Mouse (Mus musculus): ENCODE measurements around the gene Faap24. TPM values are rescaled to one million over a fixed set of nuclear protein-coding genes. Genes with fewer than 3 reads are reported as not detected.

The Faap24 gene
- polyA plus RNA-seq, 1 experiment: 4.8 TPM

DNA sequence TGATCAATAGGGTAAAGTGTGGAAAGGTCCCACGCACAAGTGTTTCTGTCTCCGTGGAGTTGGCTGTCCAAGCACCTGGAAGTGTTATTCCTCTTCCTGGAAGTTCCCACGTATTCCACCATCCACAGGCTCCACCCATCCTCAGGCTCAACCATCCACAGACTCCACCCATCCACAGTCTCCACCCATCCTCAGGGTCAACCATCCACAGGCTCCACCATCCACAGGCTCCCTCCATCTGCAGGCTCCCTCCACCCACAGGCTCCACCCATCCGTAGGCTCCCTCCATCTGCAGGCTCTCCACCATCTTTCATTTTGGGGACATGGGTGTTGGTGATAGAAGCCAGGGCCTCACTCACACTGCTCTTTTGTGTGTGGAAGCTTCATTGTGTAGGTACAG lies 4.5 kb upstream of the Faap24 start:
- no peak overlapping the region for H3K27ac ChIP-seq (ENCODE audit: insufficient read depth, low read depth, low read length)
- no peak for TF ChIP-seq POLR2A (IDR thresholded peaks at IDR 0.05; ENCODE audit: low read depth, low read length)
- TF ChIP-seq CTCF (conservative IDR thresholded peaks at IDR 0.05; ENCODE audit: insufficient read depth, insufficient read length, low read depth, low read length): no peak
- no peak for DNase-seq
- 84% methylated on average over 4 of the region's 4 CpGs for whole genome bisulfite sequencing
- H3K4me1 ChIP-seq (ENCODE audit: control insufficient read depth, insufficient read depth, low read length): peaks cover 2% of the 10 kb centered on the region; the same call in 1 of the 2 replicates
- H3K4me3 ChIP-seq (ENCODE audit: insufficient read depth, low read depth, low read length): no peak overlapping the region
- no peaks in the 10 kb centered on the region for H3K27me3 ChIP-seq (replicated peaks; ENCODE audit: control insufficient read depth, insufficient read depth, low read length)
- no peaks in the 10 kb centered on the region for H3K36me3 ChIP-seq (ENCODE audit: control insufficient read depth, insufficient read depth, low read length)

DNA sequence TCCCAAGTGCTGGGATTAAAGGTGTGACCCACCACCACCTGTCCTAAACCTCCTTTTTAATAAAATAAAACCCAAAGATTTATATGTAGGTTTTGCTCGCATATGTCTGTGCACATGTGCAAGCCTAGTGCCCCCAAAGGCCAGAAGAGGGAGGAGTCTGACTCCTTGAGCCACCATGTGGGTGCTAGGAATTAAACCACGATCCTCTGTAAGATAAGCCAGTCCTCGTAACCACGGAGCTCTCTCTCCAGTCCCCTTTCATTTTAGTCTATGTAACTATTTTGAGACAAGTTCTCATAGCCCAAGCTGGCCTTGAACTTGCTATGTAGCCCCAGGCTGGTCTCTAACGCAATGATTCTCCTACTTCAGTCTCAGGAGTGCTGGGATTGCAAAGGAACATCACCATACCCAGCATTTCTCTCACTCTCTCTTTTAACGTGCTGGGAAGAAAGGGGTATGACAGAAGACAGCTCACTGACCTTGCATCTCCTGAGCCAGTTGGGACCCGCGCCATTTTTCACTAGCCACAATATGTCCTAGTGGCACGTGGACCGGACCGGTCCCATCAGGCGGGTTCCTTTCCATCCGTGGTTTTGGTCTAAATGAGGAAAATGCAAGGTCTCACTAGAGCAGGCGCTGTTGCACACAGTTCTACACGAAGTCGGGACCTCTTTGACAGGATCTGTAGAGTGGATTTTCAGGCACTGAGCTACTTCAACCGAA lies 741 bp downstream of the Faap24 start:
- TF ChIP-seq CTCF (conservative IDR thresholded peaks at IDR 0.05; ENCODE audit: insufficient read depth, insufficient read length, low read depth, low read length): no peak
- no peak for TF ChIP-seq POLR2A (IDR thresholded peaks at IDR 0.05; ENCODE audit: low read depth, low read length)
- DNase-seq: peak; percentile 14
- 12% methylated on average over 17 of the region's 17 CpGs for WGBS
- no peak overlapping the region for H3K27ac ChIP-seq (ENCODE audit: insufficient read depth, low read depth, low read length)
- H3K4me1 ChIP-seq (ENCODE audit: control insufficient read depth, insufficient read depth, low read length): peaks cover 2% of the 10 kb centered on the region; the same call in 1 of the 2 replicates
- peaks cover 1% of the 10 kb centered on the region; the same call in 1 of the 2 replicates for H3K36me3 ChIP-seq (ENCODE audit: control insufficient read depth, insufficient read depth, low read length)
- H3K4me3 ChIP-seq (ENCODE audit: insufficient read depth, low read depth, low read length): peak overlapping the region; percentile 75
- H3K27me3 ChIP-seq (replicated peaks; ENCODE audit: control insufficient read depth, insufficient read depth, low read length): no peaks in the 10 kb centered on the region

DNA sequence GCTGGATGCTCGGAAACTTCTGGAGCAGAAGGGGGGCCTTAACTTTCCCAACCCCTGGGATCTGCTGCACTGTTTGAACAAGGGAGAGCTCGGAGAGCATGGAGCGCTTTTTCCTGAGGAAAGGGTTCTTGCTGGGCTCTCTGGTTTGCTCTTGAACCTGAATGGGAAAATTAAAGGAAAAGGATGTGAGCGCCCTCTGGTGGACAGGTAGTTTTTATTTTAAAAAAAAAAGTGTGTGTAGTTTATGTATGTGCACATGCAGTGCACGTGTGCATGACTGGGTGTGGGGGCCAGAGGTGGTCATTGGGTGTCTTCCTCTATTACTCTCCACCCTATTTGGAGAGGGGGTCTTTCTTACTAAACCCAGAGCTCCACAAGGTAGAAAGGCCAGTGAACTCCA lies 3.7 kb downstream of the Faap24 start:
- Histone ChIP-seq H3K4me3 (ENCODE audit: insufficient read depth, low read depth, low read length) (no peak overlapping the region), H3K27ac (ENCODE audit: insufficient read depth, low read depth, low read length) (no peak overlapping the region), H3K27me3 (replicated peaks; ENCODE audit: control insufficient read depth, insufficient read depth, low read length) (no peaks in the 10 kb centered on the region), H3K4me1 (ENCODE audit: control insufficient read depth, insufficient read depth, low read length) (peaks cover 2% of the 10 kb centered on the region; the same call in 1 of the 2 replicates), H3K36me3 (ENCODE audit: control insufficient read depth, insufficient read depth, low read length) (peaks cover 1% of the 10 kb centered on the region; the same call in 1 of the 2 replicates)
- WGBS: 52% methylated on average over 5 of the region's 5 CpGs
- TF ChIP-seq POLR2A (IDR thresholded peaks at IDR 0.05; ENCODE audit: low read depth, low read length) (no peak), CTCF (conservative IDR thresholded peaks at IDR 0.05; ENCODE audit: insufficient read depth, insufficient read length, low read depth, low read length) (0 out of 2 replicates have a peak, but pooled peaks have one; percentile 7)
- DNase-seq: peak; percentile 73

DNA sequence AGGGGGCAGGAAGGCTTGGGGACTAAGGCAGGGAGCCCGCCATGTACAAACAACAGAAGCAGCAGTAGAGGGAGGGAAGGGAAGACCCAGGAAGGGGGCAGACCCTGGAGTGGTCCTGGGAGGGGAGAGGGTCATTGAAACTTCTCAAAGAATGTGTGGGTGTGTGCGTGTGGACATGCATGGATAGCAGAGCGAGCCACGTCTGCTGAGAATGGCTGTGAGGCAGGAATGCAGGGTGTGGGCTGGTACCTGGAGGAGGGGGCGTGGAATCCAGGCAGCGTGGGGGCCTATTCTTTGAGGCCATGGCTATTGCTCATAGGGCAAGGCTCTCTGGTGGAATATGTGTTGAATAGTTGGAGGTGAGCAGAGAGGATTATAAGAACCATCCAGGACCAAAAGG lies 7.9 kb downstream of the Faap24 start:
- H3K4me3 ChIP-seq (ENCODE audit: insufficient read depth, low read depth, low read length): no peak overlapping the region
- H3K27ac ChIP-seq (ENCODE audit: insufficient read depth, low read depth, low read length): 0 out of 2 replicates have a peak overlapping the region, but pooled peaks have one; percentile 7
- peaks cover 1% of the 10 kb centered on the region; the same call in 1 of the 2 replicates for H3K36me3 ChIP-seq (ENCODE audit: control insufficient read depth, insufficient read depth, low read length)
- no peaks in the 10 kb centered on the region for H3K4me1 ChIP-seq (ENCODE audit: control insufficient read depth, insufficient read depth, low read length)
- 57% methylated on average over 6 of the region's 6 CpGs for WGBS
- DNase-seq: no peak
- TF ChIP-seq POLR2A (IDR thresholded peaks at IDR 0.05; ENCODE audit: low read depth, low read length): no peak
- no peak for TF ChIP-seq CTCF (conservative IDR thresholded peaks at IDR 0.05; ENCODE audit: insufficient read depth, insufficient read length, low read depth, low read length)
- no peaks in the 10 kb centered on the region for H3K27me3 ChIP-seq (replicated peaks; ENCODE audit: control insufficient read depth, insufficient read depth, low read length)

DNA sequence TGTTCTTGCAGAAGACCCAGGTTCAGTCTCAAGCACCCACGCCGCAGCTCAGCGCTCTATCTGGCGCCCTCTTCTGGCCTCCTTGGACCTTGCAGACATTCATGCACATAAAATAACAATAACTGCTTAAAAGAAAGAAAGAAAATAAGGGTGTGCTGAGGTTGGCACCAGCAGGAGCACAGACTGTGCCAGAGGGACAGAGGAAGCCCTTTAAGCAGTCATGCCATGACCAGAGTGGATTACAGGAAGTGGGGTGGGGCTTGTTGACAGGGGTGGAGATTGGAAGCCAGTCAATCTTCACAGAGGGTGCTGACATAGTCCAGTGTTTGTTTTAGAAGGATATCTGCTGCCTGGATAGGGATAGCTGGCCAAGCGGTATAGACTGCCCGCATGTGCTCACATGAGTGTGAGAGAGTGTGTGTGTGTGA lies 10.1 kb downstream of the Faap24 start:
- no peak overlapping the region for H3K4me3 ChIP-seq (ENCODE audit: insufficient read depth, low read depth, low read length)
- H3K27me3 ChIP-seq (replicated peaks; ENCODE audit: control insufficient read depth, insufficient read depth, low read length): no peaks in the 10 kb centered on the region
- H3K36me3 ChIP-seq (ENCODE audit: control insufficient read depth, insufficient read depth, low read length): no peaks in the 10 kb centered on the region
- DNase-seq: peak; percentile 60
- WGBS: 65% methylated on average over 6 of the region's 6 CpGs
- no peaks in the 10 kb centered on the region for H3K4me1 ChIP-seq (ENCODE audit: control insufficient read depth, insufficient read depth, low read length)
- H3K27ac ChIP-seq (ENCODE audit: insufficient read depth, low read depth, low read length): peak overlapping the region; percentile 82
- TF ChIP-seq POLR2A (IDR thresholded peaks at IDR 0.05; ENCODE audit: low read depth, low read length) (no peak), CTCF (conservative IDR thresholded peaks at IDR 0.05; ENCODE audit: insufficient read depth, insufficient read length, low read depth, low read length) (peak; percentile 52)

DNA sequence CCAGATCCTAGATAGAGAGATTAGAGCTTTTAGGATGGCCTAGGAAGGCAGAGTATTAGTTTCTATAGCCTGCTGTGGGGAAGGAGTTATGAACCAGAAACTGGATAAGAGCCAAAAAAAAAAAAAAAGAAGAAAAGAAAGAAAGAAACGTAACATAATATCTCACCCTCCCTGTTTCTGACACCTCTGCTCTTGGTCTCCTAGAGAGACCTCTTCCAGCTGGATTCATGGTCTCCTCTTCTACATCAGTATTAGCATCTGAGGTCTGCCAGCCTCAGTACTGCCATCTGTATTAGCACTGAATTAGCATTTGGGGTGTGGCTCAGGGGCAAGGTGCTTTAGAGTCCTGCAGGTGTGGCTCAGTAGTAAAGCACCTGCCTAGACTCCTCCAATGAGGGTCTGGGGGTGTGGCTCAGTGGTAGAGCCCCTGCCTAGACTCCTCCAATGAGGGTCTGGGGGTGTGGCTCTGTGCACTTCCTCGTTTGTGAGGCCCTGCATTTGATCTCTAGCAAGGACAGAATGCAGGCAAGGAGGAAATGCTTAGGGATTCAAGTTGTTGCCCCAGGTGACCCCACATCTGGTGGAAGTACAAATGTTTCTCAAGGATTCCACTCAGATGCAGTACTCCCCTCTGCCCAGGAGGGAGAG lies 13.8 kb downstream of the Faap24 start:
- WGBS: 30% methylated on average over 2 of the region's 2 CpGs
- TF ChIP-seq CTCF (conservative IDR thresholded peaks at IDR 0.05; ENCODE audit: insufficient read depth, insufficient read length, low read depth, low read length) (no peak), POLR2A (IDR thresholded peaks at IDR 0.05; ENCODE audit: low read depth, low read length) (no peak)
- H3K36me3 ChIP-seq (ENCODE audit: control insufficient read depth, insufficient read depth, low read length): no peaks in the 10 kb centered on the region
- no peaks in the 10 kb centered on the region for H3K4me1 ChIP-seq (ENCODE audit: control insufficient read depth, insufficient read depth, low read length)
- H3K4me3 ChIP-seq (ENCODE audit: insufficient read depth, low read depth, low read length): no peak overlapping the region
- DNase-seq: peak; percentile 23
- H3K27me3 ChIP-seq (replicated peaks; ENCODE audit: control insufficient read depth, insufficient read depth, low read length): no peaks in the 10 kb centered on the region
- 0 out of 2 replicates have a peak overlapping the region, but pooled peaks have one; percentile 28 for H3K27ac ChIP-seq (ENCODE audit: insufficient read depth, low read depth, low read length)

DNA sequence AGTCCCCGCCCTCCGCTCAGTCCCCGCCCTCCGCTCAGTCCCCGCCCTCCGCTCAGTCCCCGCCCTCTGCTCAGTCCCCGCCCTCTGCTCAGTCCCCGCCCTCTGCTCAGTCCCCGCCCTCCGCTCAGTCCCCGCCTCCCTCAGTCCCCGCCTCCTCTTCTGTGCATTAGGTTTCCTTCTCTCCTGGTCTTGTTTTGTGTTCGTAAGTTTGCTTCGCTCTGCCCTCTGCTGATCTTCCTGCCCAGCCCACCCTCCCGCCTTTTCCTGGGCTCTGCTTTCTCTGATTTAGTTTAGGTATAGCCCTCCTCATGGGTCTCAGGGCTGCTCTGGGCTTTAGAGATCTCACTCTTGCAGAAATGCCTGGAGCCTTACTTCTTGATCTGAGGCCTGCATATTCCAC lies 14.8 kb downstream of the Faap24 start:
- TF ChIP-seq POLR2A (IDR thresholded peaks at IDR 0.05; ENCODE audit: low read depth, low read length): no peak
- no peaks in the 10 kb centered on the region for H3K27me3 ChIP-seq (replicated peaks; ENCODE audit: control insufficient read depth, insufficient read depth, low read length)
- 88% methylated on average over 15 of the region's 16 CpGs for WGBS

More for the DNA sequence above, 14.8 kb downstream of the Faap24 start:
- Histone ChIP-seq H3K4me1 (ENCODE audit: control insufficient read depth, insufficient read depth, low read length) (0 out of 2 replicates have a peak, but pooled peaks cover 2% of the 10 kb centered on the region), H3K4me3 (ENCODE audit: insufficient read depth, low read depth, low read length) (no peak overlapping the region), H3K27ac (ENCODE audit: insufficient read depth, low read depth, low read length) (no peak overlapping the region), H3K36me3 (ENCODE audit: control insufficient read depth, insufficient read depth, low read length) (no peaks in the 10 kb centered on the region)
- DNase-seq: no peak

All from kidney, adult 2 months (tissue).